Mouse (Mus musculus): ENCODE measurements around the gene Gm21677. TPM values are rescaled to one million over a fixed set of nuclear protein-coding genes. Genes with fewer than 3 reads are reported as not detected.

Gene Gm21677
- polyA plus RNA-seq (2017; shearing (Covaris generic)), result not detected

GRCm38 (mm10) chrY:3306349-3306748, at the start of gene Gm21677:
Gm21677 (minus strand) TSS chrY:3306449.

GRCm38 (mm10) chrY:3345229-3345628, 39.0 kb upstream of the Gm21677 start, which contains the start of gene Gm21693:
Gm21693 (minus strand) TSS chrY:3345329.

Other genes starting within 250 kb of the Gm21677 start
- gene Gm21693, start 38.9 kb upstream of the Gm21677 start, polyA plus RNA-seq (2017; shearing (Covaris generic)), result not detected
- gene Gm21704, start 103.7 kb upstream of the Gm21677 start, polyA plus RNA-seq (2017; shearing (Covaris generic)), result not detected
- gene Gm21708, start 103.7 kb upstream of the Gm21677 start, polyA plus RNA-seq (2017; shearing (Covaris generic)), result not detected